Mouse (Mus musculus): ENCODE measurements around the gene Six1. TPM values are rescaled to one million over a fixed set of nuclear protein-coding genes. Genes with fewer than 3 reads are reported as not detected.

Gene Six1
- polyA plus RNA-seq, 1 experiment from 2014 or later, result 0.70 TPM

GRCm38 (mm10) chr12:73060805-73061410 lies 7.2 kb upstream of the Six1 start:
- DNase-seq (ENCODE audit: low spot score) (no peak), ATAC-seq (no peak; the same call in 1 of the 2 replicates)
- H3K36me3 ChIP-seq (ENCODE audit: insufficient read depth, low read length), result no peaks in the 10 kb centered on the region
- H3K4me3 ChIP-seq (ENCODE audit: low read depth, low read length), result no peak overlapping the region
- H3K9me3 ChIP-seq (ENCODE audit: low read length), result no peaks in the 10 kb centered on the region
- no peak overlapping the region for H3K9ac ChIP-seq (replicated peaks; ENCODE audit: low read depth)
- no peaks in the 10 kb centered on the region for H3K27me3 ChIP-seq (replicated peaks; ENCODE audit: insufficient read depth, low read length)
- no peak for TF ChIP-seq CTCF (IDR thresholded peaks at IDR 0.05)
- no peak for TF ChIP-seq EP300 (IDR thresholded peaks at IDR 0.05)
- H3K4me2 ChIP-seq (replicated peaks; ENCODE audit: low read depth, low read length), result no peak overlapping the region
- 36% methylated on average over 9 of the region's 9 CpGs for WGBS
- H3K27ac ChIP-seq (ENCODE audit: low read length), result no peak overlapping the region
- H3K4me1 ChIP-seq (ENCODE audit: insufficient read depth, low read depth, low read length), result no peaks in the 10 kb centered on the region

GRCm38 (mm10) chr12:73057492-73057891 lies 3.8 kb upstream of the Six1 start:
- peaks cover 7% of the 10 kb centered on the region; the same call in 1 of the 2 replicates for H3K4me1 ChIP-seq (ENCODE audit: insufficient read depth, low read depth, low read length)
- WGBS, result 87% methylated on average over 6 of the region's 6 CpGs

GRCm38 (mm10) chr12:73055451-73055850 lies 1.8 kb upstream of the Six1 start:
- 16% methylated on average over 5 of the region's 5 CpGs for WGBS
- DNase-seq (ENCODE audit: low spot score) (no peak), ATAC-seq (no peak)
- no peak overlapping the region for H3K4me2 ChIP-seq (replicated peaks; ENCODE audit: low read depth, low read length)
- no peaks in the 10 kb centered on the region for H3K36me3 ChIP-seq (ENCODE audit: insufficient read depth, low read length)
- peaks cover 7% of the 10 kb centered on the region; the same call in 1 of the 2 replicates for H3K4me1 ChIP-seq (ENCODE audit: insufficient read depth, low read depth, low read length)
- TF ChIP-seq EP300 (IDR thresholded peaks at IDR 0.05) (no peak), CTCF (IDR thresholded peaks at IDR 0.05) (no peak)
- no peak overlapping the region for H3K4me3 ChIP-seq (ENCODE audit: low read depth, low read length)
- no peak overlapping the region for H3K27ac ChIP-seq (ENCODE audit: low read length)
- H3K27me3 ChIP-seq (replicated peaks; ENCODE audit: insufficient read depth, low read length), result peaks cover 32% of the 10 kb centered on the region
- no peaks in the 10 kb centered on the region for H3K9me3 ChIP-seq (ENCODE audit: low read length)
- no peak overlapping the region for H3K9ac ChIP-seq (replicated peaks; ENCODE audit: low read depth)

More at GRCm38 (mm10) chr12:73057492-73057891, 3.8 kb upstream of the Six1 start:
- Histone ChIP-seq H3K36me3 (ENCODE audit: insufficient read depth, low read length) (no peaks in the 10 kb centered on the region), H3K27ac (ENCODE audit: low read length) (no peak overlapping the region), H3K4me3 (ENCODE audit: low read depth, low read length) (no peak overlapping the region), H3K27me3 (replicated peaks; ENCODE audit: insufficient read depth, low read length) (peaks cover 12% of the 10 kb centered on the region), H3K9ac (replicated peaks; ENCODE audit: low read depth) (no peak overlapping the region), H3K9me3 (ENCODE audit: low read length) (no peaks in the 10 kb centered on the region), H3K4me2 (replicated peaks; ENCODE audit: low read depth, low read length) (no peak overlapping the region)
- DNase-seq (ENCODE audit: low spot score) (no peak), ATAC-seq (no peak)
- TF ChIP-seq CTCF (IDR thresholded peaks at IDR 0.05), result no peak

- Histone ChIP-seq H3K9me3 (ENCODE audit: low read length) (no peaks in the 10 kb centered on the region), H3K9ac (replicated peaks; ENCODE audit: low read depth) (no peak overlapping the region), H3K4me2 (replicated peaks; ENCODE audit: low read depth, low read length) (peak overlapping the region; percentile 85; the same call in 1 of the 2 replicates), H3K4me1 (ENCODE audit: insufficient read depth, low read depth, low read length) (peaks cover 7% of the 10 kb centered on the region; the same call in 1 of the 2 replicates), H3K27me3 (replicated peaks; ENCODE audit: insufficient read depth, low read length) (peaks cover 39% of the 10 kb centered on the region), H3K27ac (ENCODE audit: low read length) (no peak overlapping the region), H3K36me3 (ENCODE audit: insufficient read depth, low read length) (no peaks in the 10 kb centered on the region), H3K4me3 (ENCODE audit: low read depth, low read length) (no peak overlapping the region; the same call in 1 of the 2 replicates)
- no peak for ATAC-seq
- no peak for DNase-seq (ENCODE audit: low spot score)
- 40% methylated on average over 15 of the region's 15 CpGs for WGBS
- no peak for TF ChIP-seq EP300 (IDR thresholded peaks at IDR 0.05)
- TF ChIP-seq CTCF (IDR thresholded peaks at IDR 0.05), result no peak
Measured at GRCm38 (mm10) chr12:73054576-73055185, 994 bp upstream of the Six1 start.

GRCm38 (mm10) chr12:73052651-73053591 lies 766 bp downstream of the Six1 start:
- Histone ChIP-seq H3K9me3 (ENCODE audit: low read length) (no peaks in the 10 kb centered on the region), H3K27ac (ENCODE audit: low read length) (no peak overlapping the region), H3K27me3 (replicated peaks; ENCODE audit: insufficient read depth, low read length) (peaks cover 53% of the 10 kb centered on the region), H3K4me2 (replicated peaks; ENCODE audit: low read depth, low read length) (peak overlapping the region; percentile 85), H3K4me3 (ENCODE audit: low read depth, low read length) (peak overlapping the region; percentile 49), H3K36me3 (ENCODE audit: insufficient read depth, low read length) (no peaks in the 10 kb centered on the region), H3K9ac (replicated peaks; ENCODE audit: low read depth) (no peak overlapping the region), H3K4me1 (ENCODE audit: insufficient read depth, low read depth, low read length) (peaks cover 7% of the 10 kb centered on the region; the same call in 1 of the 2 replicates)
- no peak for DNase-seq (ENCODE audit: low spot score)
- 13% methylated on average over 34 of the region's 34 CpGs for WGBS
- ATAC-seq, result peak; percentile 26
- TF ChIP-seq EP300 (IDR thresholded peaks at IDR 0.05) (no peak), CTCF (IDR thresholded peaks at IDR 0.05) (no peak)

All from lung, postnatal 0 days (tissue).